18 mouse cellular contexts compared by ENCODE assay signal in the genomic region with DNA sequence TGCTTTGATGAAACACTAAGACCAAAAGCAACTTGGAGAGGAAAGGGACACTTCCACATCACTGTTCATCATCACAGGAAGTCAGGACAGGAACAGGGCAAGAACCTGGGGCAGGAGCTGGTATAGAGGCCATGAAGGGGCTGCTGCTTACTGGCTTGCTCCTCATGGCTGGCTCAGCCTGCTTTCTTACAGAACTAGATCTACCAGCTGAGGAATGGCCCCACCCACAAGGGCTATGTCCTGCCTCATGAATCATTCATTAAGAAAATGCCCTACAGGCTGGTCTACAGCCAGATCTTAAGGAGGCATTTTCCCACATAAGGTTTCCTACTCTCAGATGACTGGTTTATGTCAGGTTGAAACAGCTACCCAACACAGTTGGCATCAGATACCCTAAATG.
DNase-seq lines count a peak whose midpoint lies in the region; ATAC-seq lines count a peak whose summit lies in the region.
"Had no signal": no experiment of that assay in that cellular context is flagged by ENCODE, and none has a peak within 500 bp of the region (broad histone marks: within the 10 kb centered on the region; RNA-seq: fewer than 3 reads in every experiment).

No protein-coding gene starts in this region.

- H3K27ac ChIP-seq in forebrain, embryonic 14.5 days (ENCODE audit: low read depth, low read length) = no peak overlapping the region
- H3K27ac ChIP-seq in forebrain, embryonic 13.5 days = no peak overlapping the region
- H3K27ac ChIP-seq: embryonic facial prominence, embryonic 13.5 days; heart, adult 2 months; limb, embryonic 10.5 days; liver, embryonic 14.5 days had no signal

- H3K36me3 ChIP-seq in forebrain, embryonic 14.5 days (ENCODE audit: control insufficient read depth, insufficient read depth, low read length) = peaks cover 4% of the 10 kb centered on the region; the same call in 1 of the 2 replicates
- peaks cover 8% of the 10 kb centered on the region; the same call in 1 of the 2 replicates for H3K36me3 ChIP-seq in forebrain, embryonic 13.5 days (ENCODE audit: poor library complexity, severe bottlenecking)
- H3K36me3 ChIP-seq: G1E had no signal

- no peaks in the 10 kb centered on the region for H3K27me3 ChIP-seq in forebrain, embryonic 14.5 days (replicated peaks; ENCODE audit: control insufficient read depth, insufficient read depth, low read length)
- no peaks in the 10 kb centered on the region for H3K27me3 ChIP-seq in forebrain, embryonic 13.5 days
- H3K27me3 ChIP-seq: embryonic facial prominence, embryonic 13.5 days had no signal

- ATAC-seq in forebrain, embryonic 14.5 days = 0 out of 2 replicates have a peak, but pooled peaks have one; percentile 34
- no peak; the same call in 1 of the 2 replicates for ATAC-seq in forebrain, embryonic 13.5 days
- ATAC-seq: inflammation-experienced regulatory T-cells, adult 6 months had no signal

- no peak overlapping the region for H3K4me2 ChIP-seq in forebrain, embryonic 14.5 days (ENCODE audit: low read length)
- no peak overlapping the region for H3K4me2 ChIP-seq in forebrain, embryonic 13.5 days
- H3K4me2 ChIP-seq: embryonic facial prominence, embryonic 13.5 days had no signal

- peak; percentile 19 for DNase-seq in forebrain, embryonic 14.5 days (ENCODE audit: low spot score)
- peak; percentile 66 for DNase-seq in 3T3-L1 (ENCODE audit: low read depth, low spot score)
- peak; percentile 11 for DNase-seq in fat pad, adult 2 months (ENCODE audit: extremely low read depth, low read depth, low spot score)
- DNase-seq in kidney, postnatal 10 days = peak; percentile 50
- no peak for DNase-seq in frontal cortex, postnatal 36 days (ENCODE audit: low spot score in 2 of 2)
- no peak for DNase-seq in gastrocnemius, adult 8-10 months (ENCODE audit: low spot score in 2 of 2)
- no peak for DNase-seq in cerebellum, postnatal 36 days
- DNase-seq: B cell, adult 2 months; cerebellum, adult 9-11 months; heart, adult 2 months; right cerebral cortex, postnatal 4 days; thymus, postnatal 36 days had no signal

- no peak overlapping the region for H3K4me3 ChIP-seq in forebrain, embryonic 14.5 days (ENCODE audit: low read depth, low read length)
- no peak overlapping the region for H3K4me3 ChIP-seq in forebrain, embryonic 13.5 days
- H3K4me3 ChIP-seq: embryonic facial prominence, embryonic 13.5 days; heart, adult 2 months; limb, embryonic 10.5 days had no signal

- no peaks in the 10 kb centered on the region for H3K4me1 ChIP-seq in forebrain, embryonic 14.5 days (ENCODE audit: control insufficient read depth, insufficient read depth, low read length)
- peaks cover 11% of the 10 kb centered on the region for H3K4me1 ChIP-seq in forebrain, embryonic 13.5 days
- H3K4me1 ChIP-seq: limb, embryonic 10.5 days had no signal

- H3K9ac ChIP-seq in forebrain, embryonic 14.5 days (ENCODE audit: low read length) = no peak overlapping the region
- no peak overlapping the region for H3K9ac ChIP-seq in forebrain, embryonic 13.5 days
- H3K9ac ChIP-seq: embryonic facial prominence, embryonic 13.5 days; liver, embryonic 14.5 days had no signal

- H3K9me3 ChIP-seq in forebrain, embryonic 14.5 days (replicated peaks; ENCODE audit: control insufficient read depth, low read length) = no peaks in the 10 kb centered on the region
- H3K9me3 ChIP-seq in forebrain, embryonic 13.5 days (replicated peaks) = no peaks in the 10 kb centered on the region
- H3K9me3 ChIP-seq: embryonic facial prominence, embryonic 13.5 days; limb, embryonic 10.5 days had no signal

Comparison
In these comparisons a context has a peak if more than half of its experiments do, and no peak if none do; other contexts are left out.
1. DNase-seq: peak in forebrain, embryonic 14.5 days (single experiment), 3T3-L1 (single experiment), fat pad, adult 2 months (single experiment) and kidney, postnatal 10 days (single experiment); none in frontal cortex, postnatal 36 days (0 of 2), gastrocnemius, adult 8-10 months (0 of 2) and cerebellum, postnatal 36 days (0 of 2).